Mouse (Mus musculus): ENCODE measurements around the gene Rgs19.

Gene Rgs19

GRCm38 (mm10) chr2:181683381-181683780 is 10.4 kb downstream of the Rgs19 start:
- no peak for DNase-seq (ENCODE audit: low read depth, low spot score)

GRCm38 (mm10) chr2:181681978-181682377 is 11.8 kb downstream of the Rgs19 start:
- DNase-seq (ENCODE audit: low read depth, low spot score): no peak

- no peak for DNase-seq (ENCODE audit: low read depth, low spot score)
These were observed 13.1 kb downstream of the Rgs19 start for GRCm38 (mm10) chr2:181680716-181681117.

- no peak for DNase-seq (ENCODE audit: low read depth, low spot score)
These were observed 13.6 kb downstream of the Rgs19 start, which contains the start of gene Tcea2 for GRCm38 (mm10) chr2:181679951-181680715. Gene Tcea2, plus strand, starts transcription at chr2:181680310.

GRCm38 (mm10) chr2:181678780-181679179 is 15.0 kb downstream of the Rgs19 start:
- DNase-seq (ENCODE audit: low read depth, low spot score): no peak

- no peak for DNase-seq (ENCODE audit: low read depth, low spot score)
These were observed 16.1 kb downstream of the Rgs19 start for GRCm38 (mm10) chr2:181677755-181678098.

- no peak for DNase-seq (ENCODE audit: low read depth, low spot score)
These were observed 16.6 kb downstream of the Rgs19 start for GRCm38 (mm10) chr2:181677096-181677754.

- no peak for DNase-seq (ENCODE audit: low read depth, low spot score)
These were observed 17.4 kb downstream of the Rgs19 start for GRCm38 (mm10) chr2:181676424-181676823.

GRCm38 (mm10) chr2:181675454-181675853 is 18.3 kb downstream of the Rgs19 start:
- no peak for DNase-seq (ENCODE audit: low read depth, low spot score)

- DNase-seq (ENCODE audit: low read depth, low spot score): no peak
These were observed 18.8 kb downstream of the Rgs19 start for GRCm38 (mm10) chr2:181674934-181675333.

GRCm38 (mm10) chr2:181673501-181673900 is 20.3 kb downstream of the Rgs19 start:
- no peak for DNase-seq (ENCODE audit: low read depth, low spot score)

- DNase-seq (ENCODE audit: low read depth, low spot score): no peak
These were observed 21.8 kb downstream of the Rgs19 start for GRCm38 (mm10) chr2:181671984-181672383.

GRCm38 (mm10) chr2:181671326-181671725 is 22.5 kb downstream of the Rgs19 start, which contains the start of gene Sox18:
Gene Sox18, minus strand, starts transcription at chr2:181671640.
- DNase-seq (ENCODE audit: low read depth, low spot score): no peak

GRCm38 (mm10) chr2:181670913-181671311 is 22.9 kb downstream of the Rgs19 start:
- no peak for DNase-seq (ENCODE audit: low read depth, low spot score)

GRCm38 (mm10) chr2:181670285-181670912 is 23.4 kb downstream of the Rgs19 start:
- DNase-seq (ENCODE audit: low read depth, low spot score): no peak

- DNase-seq (ENCODE audit: low read depth, low spot score): no peak
These were observed 30.5 kb downstream of the Rgs19 start for GRCm38 (mm10) chr2:181663298-181663630.

GRCm38 (mm10) chr2:181662620-181663297 is 31.0 kb downstream of the Rgs19 start:
- no peak for DNase-seq (ENCODE audit: low read depth, low spot score)

GRCm38 (mm10) chr2:181659609-181660055 is 34.1 kb downstream of the Rgs19 start:
- no peak for DNase-seq (ENCODE audit: low read depth, low spot score)

GRCm38 (mm10) chr2:181658930-181659555 is 34.7 kb downstream of the Rgs19 start:
- no peak for DNase-seq (ENCODE audit: low read depth, low spot score)

- DNase-seq (ENCODE audit: low read depth, low spot score): no peak
These were observed 35.2 kb downstream of the Rgs19 start for GRCm38 (mm10) chr2:181658528-181658927.

GRCm38 (mm10) chr2:181657441-181657840 is 36.3 kb downstream of the Rgs19 start:
- DNase-seq (ENCODE audit: low read depth, low spot score): no peak

- no peak for DNase-seq (ENCODE audit: low read depth, low spot score)
These were observed 37.0 kb downstream of the Rgs19 start, which contains the start of gene Gm29797 for GRCm38 (mm10) chr2:181656734-181657133. Gene Gm29797, plus strand, starts transcription at chr2:181657034.
